Mouse (Mus musculus) lung, adult 2 months (tissue): ENCODE results near the gene BC051665. TPM values are rescaled to one million over a fixed set of nuclear protein-coding genes. Genes with fewer than 3 reads are reported as not detected.

Experiments used
- DNase-seq: peaks from one replicate; pipeline ENCODE4 v3.0.0; 2022
- H3K4me1 ChIP-seq: fragments of 200-500 bp; 2 replicates; pipeline ENCODE4 v1.6.1; 2011; ENCODE audit warnings: low read length; ENCODE audit not compliant: control insufficient read depth, insufficient read depth
- H3K4me3 ChIP-seq: fragments of 200-500 bp; replicated peaks from 2 replicates; pipeline ENCODE3; 2011; ENCODE audit warnings: low read depth, mild to moderate bottlenecking, control low read depth, low read length; ENCODE audit errors: extremely low read depth
- CTCF ChIP-seq: fragments of 200-500 bp; IDR thresholded peaks from 2 replicates; pipeline ENCODE4 v1.5.1; 2011; ENCODE audit warnings: mild to moderate bottlenecking, low read length, control low read depth; ENCODE audit not compliant: insufficient read depth
- POLR2A ChIP-seq: fragments of 200-500 bp; IDR thresholded peaks from 2 replicates; pipeline ENCODE4 v1.6.1; 2011; ENCODE audit warnings: low read depth, mild to moderate bottlenecking, control low read depth, low read length, borderline replicate concordance; ENCODE audit errors: extremely low read depth
- WGBS: fragments of 180-500 bp; shearing (Covaris S2); methylation state at CpG from one replicate; pipeline ENCODE4 v1.1.7; 2018; 5-methylcytosine and 5-hydroxymethylcytosine counted together
- polyA plus RNA-seq: library from polyadenylated mRNA; depleted of rRNA; stranded (reverse); fragments of >200 nt; gene quantifications from 2 replicates; pipeline ENCODE4 v1.2.3, GENCODE M21; 2012

BC051665 gene
- polyA plus RNA-seq, 1 experiment: not detected

DNA sequence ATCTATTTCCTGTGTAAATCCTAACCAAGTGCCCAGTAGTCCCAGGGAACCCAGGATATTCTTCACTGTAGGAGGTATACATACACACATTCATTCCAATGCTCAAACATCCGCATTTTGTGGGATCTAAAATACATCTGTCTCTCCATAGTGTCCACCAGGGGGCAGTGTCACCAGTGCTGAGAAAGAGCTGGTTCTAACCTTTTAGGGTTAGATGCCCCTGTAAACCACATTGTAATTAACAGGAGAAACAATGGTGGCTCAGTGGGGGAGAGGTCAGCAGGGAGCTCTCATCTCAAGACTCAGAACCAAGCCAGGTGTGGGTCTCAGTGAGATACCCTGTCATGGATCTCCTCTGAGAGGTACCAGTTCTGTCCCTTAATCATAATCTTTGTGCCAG, 39.9 kb downstream of the BC051665 start:
- TF ChIP-seq CTCF: peak; percentile 26; the same call in 1 of the 2 replicates
- TF ChIP-seq POLR2A: no peak
- Histone ChIP-seq H3K4me1 (0 out of 2 replicates have a peak, but pooled peaks cover 5% of the 10 kb centered on the region), H3K4me3 (no peak overlapping the region)
- WGBS: 33% methylated on average over 1 of the region's 1 CpGs
- DNase-seq: no peak

DNA sequence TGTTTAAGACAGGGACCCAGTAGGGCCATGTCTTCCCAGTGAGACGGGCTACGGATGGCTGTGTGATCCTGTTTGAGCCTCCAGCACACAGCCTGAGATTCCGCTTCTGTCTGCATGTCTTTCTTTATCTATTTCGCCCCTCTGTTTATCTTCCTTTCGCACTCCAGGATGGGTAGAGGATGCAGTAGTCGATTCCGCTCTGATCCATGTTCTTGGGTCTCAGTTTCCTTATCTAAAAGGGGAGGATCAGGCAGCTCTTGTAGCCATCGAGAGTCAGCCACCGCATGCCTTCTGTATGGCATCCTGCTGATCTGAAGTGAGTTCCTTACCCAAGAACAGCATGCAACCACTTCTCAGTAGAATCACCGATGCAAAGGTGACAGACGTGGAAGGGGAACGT, 40.8 kb downstream of the BC051665 start:
- TF ChIP-seq CTCF (no peak), POLR2A (no peak)
- no peak for DNase-seq
- 0 out of 2 replicates have a peak, but pooled peaks cover 5% of the 10 kb centered on the region for H3K4me1 ChIP-seq
- 92% methylated on average over 12 of the region's 12 CpGs for WGBS
- no peak overlapping the region for H3K4me3 ChIP-seq

DNA sequence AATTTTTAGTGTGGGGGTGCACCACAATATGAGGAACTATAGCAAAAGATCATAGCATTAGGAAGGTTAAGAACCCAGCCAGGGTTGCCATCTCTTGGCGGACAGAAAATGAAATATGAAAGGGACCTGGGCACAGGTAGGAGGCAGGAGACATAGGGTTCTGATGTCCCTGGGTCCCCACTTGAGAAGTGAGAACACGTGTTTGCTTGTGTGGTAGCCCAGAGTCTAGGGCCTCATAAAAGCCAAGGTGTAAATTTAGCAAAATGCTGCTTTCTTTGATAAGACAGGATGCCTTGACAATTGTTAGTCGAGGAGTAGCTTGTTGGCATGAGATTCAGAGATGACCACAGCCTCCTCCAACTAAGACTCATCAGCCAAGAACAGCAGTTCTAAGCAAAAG, 41.4 kb downstream of the BC051665 start:
- 89% methylated on average over 3 of the region's 3 CpGs for WGBS
- H3K4me1 ChIP-seq: 0 out of 2 replicates have a peak, but pooled peaks cover 5% of the 10 kb centered on the region
- DNase-seq: no peak
- TF ChIP-seq CTCF (no peak), POLR2A (no peak)
- H3K4me3 ChIP-seq: no peak overlapping the region

DNA sequence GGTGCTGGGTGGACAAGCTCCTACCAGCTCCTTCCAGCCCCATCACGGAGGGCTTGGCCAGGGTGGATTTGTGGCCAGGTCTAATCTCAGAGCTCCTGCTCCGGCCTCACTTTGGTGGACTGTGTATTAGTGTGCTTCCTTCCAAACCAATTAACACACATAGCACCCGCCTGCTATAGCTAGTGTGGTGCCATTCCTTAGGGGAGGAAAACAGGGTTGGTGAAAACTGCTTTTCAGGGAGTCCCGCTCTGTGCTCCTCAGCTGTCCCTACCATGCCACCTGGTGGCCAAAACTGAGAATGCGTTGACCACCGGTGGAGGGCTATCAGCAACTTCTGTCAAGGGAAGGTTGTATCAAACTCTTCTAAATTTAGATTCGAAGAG, 42.1 kb downstream of the BC051665 start:
- Histone ChIP-seq H3K4me1 (0 out of 2 replicates have a peak, but pooled peaks cover 5% of the 10 kb centered on the region), H3K4me3 (no peak overlapping the region)
- WGBS: 31% methylated on average over 7 of the region's 7 CpGs
- DNase-seq: peak; percentile 88
- TF ChIP-seq POLR2A: no peak
- peak; percentile 99 for TF ChIP-seq CTCF

DNA sequence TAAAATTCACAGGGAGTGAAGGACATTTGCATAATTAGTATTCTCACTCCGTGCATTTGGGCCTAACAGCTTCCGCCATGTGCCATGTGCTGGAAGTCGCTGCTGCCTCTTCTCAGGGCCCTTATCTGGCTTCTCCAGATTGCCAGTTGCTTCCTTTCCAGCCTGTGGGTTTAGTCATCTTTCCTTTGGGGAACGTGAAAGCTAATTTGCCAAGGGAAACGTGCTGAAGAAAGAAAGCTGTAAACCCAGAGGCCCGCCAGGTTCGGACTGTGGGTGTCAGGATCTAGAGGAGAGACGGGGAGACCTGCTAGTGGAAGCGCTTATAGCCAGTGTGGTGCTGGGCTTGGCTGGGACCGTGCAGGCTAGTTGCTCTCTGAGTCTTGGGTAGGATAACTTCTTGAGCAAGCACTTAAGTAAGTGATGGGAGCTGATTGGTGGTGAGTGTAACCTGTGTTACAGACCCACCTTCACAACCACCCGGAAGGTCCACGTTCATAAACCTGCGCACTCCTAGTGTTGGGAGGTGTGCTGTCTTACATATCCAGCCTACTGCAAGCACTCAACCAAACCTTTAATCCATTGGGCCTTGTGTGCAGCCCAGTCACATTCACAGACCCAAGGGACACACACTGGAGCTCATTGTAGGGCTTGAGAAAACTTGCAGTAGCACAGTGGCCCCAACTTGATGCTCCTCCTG, 42.6 kb downstream of the BC051665 start:
- TF ChIP-seq POLR2A (no peak), CTCF (no peak)
- WGBS: 50% methylated on average over 13 of the region's 13 CpGs
- H3K4me1 ChIP-seq: 0 out of 2 replicates have a peak, but pooled peaks cover 5% of the 10 kb centered on the region
- no peak for DNase-seq
- H3K4me3 ChIP-seq: no peak overlapping the region

DNA sequence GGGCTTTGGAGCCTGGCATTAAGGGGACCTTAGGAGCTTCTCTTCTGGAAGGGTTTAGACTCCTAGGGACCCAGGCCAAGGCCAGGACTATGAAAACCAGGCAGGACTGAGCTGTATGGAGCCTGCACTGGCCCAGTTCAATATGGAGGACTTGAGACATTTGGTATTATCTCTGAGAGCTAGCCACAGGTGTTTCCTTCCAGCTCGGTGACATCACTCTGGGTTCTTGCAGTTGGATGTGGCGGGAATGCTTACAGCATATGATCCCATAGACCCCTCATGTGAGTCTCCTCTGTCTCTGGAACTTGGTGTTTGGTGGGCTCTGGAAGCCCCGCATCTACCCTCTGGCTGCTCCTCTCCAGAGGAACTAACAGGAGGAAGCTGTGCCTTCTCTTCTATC, 43.6 kb downstream of the BC051665 start:
- Histone ChIP-seq H3K4me1 (peaks cover 7% of the 10 kb centered on the region; the same call in 1 of the 2 replicates), H3K4me3 (no peak overlapping the region)
- 88% methylated on average over 3 of the region's 3 CpGs for WGBS
- no peak for DNase-seq
- TF ChIP-seq POLR2A (no peak), CTCF (no peak)

DNA sequence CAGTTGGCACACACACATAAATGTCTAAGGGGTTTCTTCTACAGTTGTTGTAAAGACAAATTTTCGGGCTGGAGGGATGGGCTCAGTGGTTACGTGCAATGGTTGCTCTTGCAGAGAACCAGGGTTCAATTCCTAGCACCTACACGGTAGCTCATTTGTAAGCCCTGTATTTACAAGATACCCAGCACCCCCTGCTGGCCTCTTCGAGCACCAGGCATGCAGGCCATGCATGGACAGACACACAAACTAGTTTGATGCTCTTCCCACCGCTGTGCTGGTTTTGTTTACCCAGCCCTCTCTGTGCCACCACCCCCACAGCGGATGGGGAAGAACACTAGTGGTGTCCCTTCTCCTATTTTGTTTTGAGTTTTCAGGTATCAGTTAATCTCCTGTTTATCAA, 45.9 kb downstream of the BC051665 start:
- DNase-seq: no peak
- TF ChIP-seq POLR2A: no peak
- TF ChIP-seq CTCF: no peak
- WGBS: 92% methylated on average over 6 of the region's 6 CpGs
- H3K4me3 ChIP-seq: no peak overlapping the region
- peaks cover 11% of the 10 kb centered on the region for H3K4me1 ChIP-seq

DNA sequence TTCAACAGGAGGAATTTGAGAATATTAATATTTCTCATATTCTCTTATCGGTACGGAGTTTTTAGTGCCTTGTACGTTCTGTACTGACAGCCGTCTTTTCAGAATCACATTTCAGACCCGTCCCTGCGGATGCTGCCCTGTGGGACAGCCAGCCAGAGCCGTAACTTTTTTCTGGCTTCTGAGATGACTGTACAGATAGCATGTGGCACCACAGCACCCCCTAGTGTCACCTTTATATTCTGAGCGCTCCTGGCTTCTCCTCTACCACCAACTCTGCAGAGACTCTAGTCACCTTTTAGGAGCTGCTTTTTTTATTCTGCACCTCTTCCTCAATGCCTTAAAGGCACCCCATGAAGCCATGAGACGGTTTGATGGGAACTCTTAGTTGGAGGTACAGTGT, 47.7 kb downstream of the BC051665 start:
- WGBS: 3% methylated on average over 9 of the region's 9 CpGs
- H3K4me3 ChIP-seq: no peak overlapping the region
- peak; percentile 62 for DNase-seq
- peak; percentile 61 for TF ChIP-seq CTCF
- no peak for TF ChIP-seq POLR2A
- peaks cover 10% of the 10 kb centered on the region for H3K4me1 ChIP-seq

DNA sequence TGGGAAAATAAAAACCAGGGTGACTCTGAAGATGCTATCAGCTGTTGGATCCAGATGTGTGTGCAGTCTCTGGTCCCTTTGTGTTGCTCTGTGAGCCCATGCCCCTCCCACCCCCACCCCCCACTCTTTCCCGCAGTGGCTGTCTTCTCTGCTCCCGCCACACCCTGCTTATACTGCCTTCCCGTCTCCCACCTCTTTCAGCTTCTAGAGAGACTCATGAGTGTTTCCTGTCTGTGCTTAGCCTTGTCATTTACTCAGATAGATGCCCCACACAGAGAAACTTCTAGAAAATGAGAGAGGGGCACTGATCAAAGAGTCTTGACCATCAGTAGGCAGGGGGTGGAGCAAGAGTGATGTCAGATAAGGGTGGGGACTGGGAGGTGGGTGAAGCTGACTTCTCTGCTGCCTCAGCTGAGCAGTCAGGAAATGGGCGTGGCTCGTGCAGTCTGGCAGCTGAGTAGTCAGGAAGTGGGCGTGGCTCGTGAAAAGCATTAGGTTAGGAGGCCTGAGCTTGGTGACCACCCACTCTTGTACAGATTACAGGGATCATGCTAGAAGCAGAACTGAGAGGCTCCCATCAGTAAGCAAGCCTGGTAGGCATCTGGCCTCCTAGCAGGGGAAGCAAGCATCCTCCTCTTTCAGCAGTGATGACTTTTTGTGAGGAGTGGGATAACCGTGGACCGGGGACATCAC, 48.4 kb downstream of the BC051665 start:
- 7% methylated on average over 9 of the region's 9 CpGs for WGBS
- Histone ChIP-seq H3K4me3 (peak overlapping the region; percentile 25), H3K4me1 (peaks cover 10% of the 10 kb centered on the region)
- peak; percentile 78 for DNase-seq
- TF ChIP-seq POLR2A (peak; percentile 22; the same call in 1 of the 2 replicates), CTCF (no peak)
